Mouse (Mus musculus) hindbrain, embryonic 10.5 days (tissue): ENCODE measurements at regions not wholly inside any gene's neighbourhood (a gene's known extent, or its start where the extent isn't known, plus 50 kb on each side); places are given as distances from the start of the nearest gene placed in this dataset.

ENCODE experiments used
- DNase-seq: peaks from one replicate; pipeline ENCODE4 v3.0.0-alpha.2; 2017; ENCODE audit warnings: low spot score
- H3K27ac ChIP-seq: fragments of 300-500 bp; sonication (generic); 2 replicates; pipeline ENCODE4 v1.5.1; 2016; ENCODE audit warnings: mild to moderate bottlenecking, moderate library complexity
- H3K27me3 ChIP-seq: fragments of 300-500 bp; sonication (generic); 2 replicates; pipeline ENCODE4 v1.6.1; 2016; ENCODE audit warnings: mild to moderate bottlenecking; ENCODE audit not compliant: poor library complexity, insufficient read depth, severe bottlenecking
- H3K36me3 ChIP-seq: fragments of 300-500 bp; sonication (generic); 2 replicates; pipeline ENCODE4 v1.6.1; 2016; ENCODE audit warnings: mild to moderate bottlenecking, moderate library complexity
- H3K4me1 ChIP-seq: fragments of 300-500 bp; sonication (generic); replicated peaks from 2 replicates; pipeline ENCODE4 v1.6.1; 2016; ENCODE audit warnings: mild to moderate bottlenecking
- H3K4me3 ChIP-seq: fragments of 300-500 bp; sonication (generic); 2 replicates; pipeline ENCODE4 v1.5.1; 2016; ENCODE audit warnings: mild to moderate bottlenecking, moderate library complexity
- H3K9me3 ChIP-seq: fragments of 300-500 bp; sonication (generic); 2 replicates; pipeline ENCODE4 v1.6.1; 2016; ENCODE audit warnings: mild to moderate bottlenecking, moderate library complexity
- WGBS: fragments of 180-500 bp; shearing (Covaris S2); methylation state at CpG from one replicate; pipeline ENCODE4 v1.1.7; 2016; 5-methylcytosine and 5-hydroxymethylcytosine counted together

DNA sequence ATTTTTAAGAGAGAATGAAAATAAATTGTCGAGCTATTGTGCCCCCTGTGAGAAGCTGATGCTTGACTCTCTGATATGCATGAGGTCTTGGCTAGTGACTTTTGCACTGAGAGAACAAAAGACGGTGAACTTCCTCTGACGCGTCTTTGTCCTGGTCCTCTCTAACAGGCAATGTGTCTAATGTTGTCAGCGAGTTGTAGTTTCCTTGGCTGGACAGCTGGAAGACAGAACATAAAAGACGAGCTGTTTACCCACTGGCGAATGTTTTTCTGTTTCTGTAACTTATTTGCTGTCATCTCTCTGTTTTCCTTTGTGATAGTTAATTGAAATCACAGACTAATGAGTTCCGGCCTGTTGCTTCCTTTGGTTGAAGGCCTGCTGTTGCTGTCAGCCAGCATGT lies 208.4 kb upstream of the Tnc start:
- Histone ChIP-seq H3K9me3 (no peaks in the 10 kb centered on the region), H3K27me3 (no peaks in the 10 kb centered on the region), H3K27ac (no peak overlapping the region), H3K4me1 (peaks cover 6% of the 10 kb centered on the region; the same call in 1 of the 2 replicates), H3K4me3 (no peak overlapping the region), H3K36me3 (no peaks in the 10 kb centered on the region)
- 45% methylated on average over 8 of the region's 8 CpGs for WGBS
- DNase-seq, result no peak

DNA sequence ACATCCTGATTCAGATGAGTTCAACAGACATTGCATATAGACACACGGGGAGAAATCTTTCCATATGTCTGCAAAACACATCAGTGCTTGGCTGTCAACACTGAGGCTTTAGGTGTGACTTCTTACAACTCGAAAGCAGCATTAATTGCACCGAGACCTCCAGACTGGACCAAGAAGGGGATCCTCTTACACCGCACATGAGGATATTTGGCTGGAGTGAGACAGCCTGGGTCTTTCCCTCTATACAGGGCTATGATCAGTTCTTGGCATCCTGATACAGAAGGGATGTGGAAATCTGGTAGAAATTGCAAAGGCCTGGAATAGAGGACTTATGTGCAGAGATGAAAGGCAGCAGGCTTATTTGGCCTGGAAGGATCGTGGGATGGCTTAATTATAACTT lies 203.9 kb upstream of the Tnc start:
- H3K27ac ChIP-seq, result no peak overlapping the region
- 80% methylated on average over 5 of the region's 5 CpGs for WGBS
- DNase-seq, result no peak
- H3K27me3 ChIP-seq, result no peaks in the 10 kb centered on the region
- H3K4me3 ChIP-seq, result no peak overlapping the region
- H3K9me3 ChIP-seq, result no peaks in the 10 kb centered on the region
- peaks cover 6% of the 10 kb centered on the region; the same call in 1 of the 2 replicates for H3K4me1 ChIP-seq
- no peaks in the 10 kb centered on the region for H3K36me3 ChIP-seq

DNA sequence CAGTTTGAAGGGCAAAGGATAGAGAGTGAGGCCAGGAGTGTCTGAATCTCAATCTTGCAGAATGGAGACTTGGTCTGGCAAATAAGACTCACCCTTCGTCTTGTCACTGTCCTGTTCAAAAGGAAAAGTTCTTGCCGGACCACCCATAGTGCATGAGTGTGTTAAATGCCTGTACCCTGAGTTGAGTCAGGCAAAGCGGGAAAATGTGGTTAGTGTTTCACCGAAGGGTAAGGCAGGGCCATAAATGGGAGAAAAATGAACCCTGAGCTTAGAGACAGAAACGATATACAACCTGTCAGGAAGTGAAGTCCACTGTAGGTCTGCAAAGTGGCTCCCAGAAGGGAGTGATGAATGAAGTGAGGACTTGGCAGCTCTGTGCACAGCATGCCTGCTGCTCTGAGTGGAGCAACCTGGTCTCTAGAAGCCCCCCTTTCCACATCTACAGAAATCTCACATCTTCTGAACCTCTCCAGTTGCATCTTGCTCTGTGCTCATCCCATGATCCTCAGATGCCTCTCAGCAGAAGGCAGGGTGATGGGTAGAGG lies 191.5 kb upstream of the Tnc start:
- Histone ChIP-seq H3K4me3 (no peak overlapping the region), H3K4me1 (no peaks in the 10 kb centered on the region), H3K36me3 (no peaks in the 10 kb centered on the region), H3K27me3 (no peaks in the 10 kb centered on the region), H3K9me3 (no peaks in the 10 kb centered on the region), H3K27ac (no peak overlapping the region)
- no peak for DNase-seq
- 82% methylated on average over 5 of the region's 5 CpGs for WGBS

DNA sequence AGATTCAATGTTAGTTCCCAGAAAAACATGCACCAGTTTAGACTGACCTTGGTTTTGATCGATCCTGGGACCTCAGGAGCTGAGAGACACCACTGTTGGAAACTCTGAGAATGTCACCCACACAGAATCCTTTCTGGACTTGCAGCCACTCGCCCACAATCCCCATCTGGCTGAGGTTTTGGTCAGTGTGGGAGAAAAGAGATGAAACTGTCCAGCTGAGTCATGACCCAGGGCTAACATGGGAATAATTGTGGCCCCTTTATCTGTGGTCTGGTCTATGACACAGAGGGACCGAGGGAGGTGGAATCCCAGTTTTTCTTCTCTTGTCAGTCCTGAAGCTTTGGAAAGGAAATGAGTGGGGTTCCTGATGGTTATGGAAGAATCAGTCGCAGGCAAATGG lies 188.7 kb upstream of the Tnc start:
- Histone ChIP-seq H3K9me3 (no peaks in the 10 kb centered on the region), H3K27me3 (no peaks in the 10 kb centered on the region), H3K36me3 (no peaks in the 10 kb centered on the region), H3K27ac (no peak overlapping the region), H3K4me3 (no peak overlapping the region), H3K4me1 (no peaks in the 10 kb centered on the region)
- no peak for DNase-seq
- WGBS, result 86% methylated on average over 4 of the region's 4 CpGs

DNA sequence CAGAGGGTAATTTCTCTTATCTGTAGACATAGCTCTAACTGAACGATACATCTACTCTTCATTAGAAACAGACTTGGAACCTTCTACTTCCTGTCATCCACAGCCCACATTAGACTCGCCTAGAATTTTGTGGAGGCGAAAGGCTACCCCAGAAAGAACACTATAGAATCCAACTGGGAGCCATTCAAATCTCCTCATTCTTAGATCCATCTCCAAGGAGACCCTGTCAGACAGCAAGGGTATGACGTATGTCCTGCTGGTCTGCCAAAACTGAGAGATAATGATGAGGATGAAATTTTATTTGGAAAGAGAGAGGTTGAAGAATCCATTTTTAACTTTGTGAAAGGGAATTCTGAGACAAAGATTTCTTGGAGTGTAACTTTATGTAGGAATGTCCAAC lies 185.3 kb upstream of the Tnc start:
- Histone ChIP-seq H3K4me1 (no peaks in the 10 kb centered on the region), H3K9me3 (no peaks in the 10 kb centered on the region), H3K4me3 (no peak overlapping the region), H3K27me3 (no peaks in the 10 kb centered on the region), H3K27ac (no peak overlapping the region), H3K36me3 (no peaks in the 10 kb centered on the region)
- 44% methylated on average over 4 of the region's 4 CpGs for WGBS
- DNase-seq, result no peak

DNA sequence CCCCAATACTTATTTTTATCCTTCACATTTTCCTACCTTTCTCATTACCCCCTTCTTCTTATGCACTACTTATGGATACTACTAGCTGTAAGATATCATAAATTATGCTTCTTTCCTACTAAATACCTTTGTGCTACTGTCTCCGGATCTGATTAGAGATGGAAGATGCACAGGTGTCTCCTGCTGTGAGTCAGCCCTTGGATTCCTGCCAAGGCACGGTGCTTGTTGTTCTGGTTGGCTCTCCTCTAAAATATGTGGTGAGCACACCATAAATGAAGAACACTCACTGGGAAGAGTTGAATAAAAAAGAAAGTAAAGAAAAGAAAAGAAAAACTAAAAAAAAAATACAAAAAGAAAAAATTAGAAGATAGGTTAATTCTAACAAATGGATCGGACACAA lies 181.5 kb upstream of the Tnc start:
- no peaks in the 10 kb centered on the region for H3K27me3 ChIP-seq
- H3K4me1 ChIP-seq, result no peaks in the 10 kb centered on the region
- DNase-seq, result no peak
- H3K9me3 ChIP-seq, result no peaks in the 10 kb centered on the region
- no peaks in the 10 kb centered on the region for H3K36me3 ChIP-seq
- WGBS, result 79% methylated on average over 3 of the region's 3 CpGs
- H3K4me3 ChIP-seq, result no peak overlapping the region
- H3K27ac ChIP-seq, result no peak overlapping the region

DNA sequence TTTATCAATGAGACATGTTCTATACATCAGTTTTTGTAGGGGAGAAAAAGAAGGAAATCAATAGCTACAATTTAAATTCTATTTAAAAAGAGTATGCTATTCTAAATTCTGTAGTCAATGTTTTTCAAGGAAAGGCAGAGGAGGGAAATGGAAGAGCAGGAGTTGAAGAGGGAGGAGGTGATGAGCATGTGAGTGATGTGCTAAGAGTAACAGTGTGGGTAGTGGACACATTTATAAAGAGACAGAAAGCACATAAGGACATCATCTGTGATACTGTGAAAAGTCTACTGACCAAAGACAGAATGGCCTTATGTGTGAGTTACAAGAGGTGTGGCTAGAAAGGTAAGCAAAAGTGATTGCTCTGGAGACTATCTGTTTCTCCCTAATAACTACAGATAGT lies 179.8 kb upstream of the Tnc start:
- Histone ChIP-seq H3K36me3 (no peaks in the 10 kb centered on the region), H3K9me3 (no peaks in the 10 kb centered on the region), H3K27me3 (no peaks in the 10 kb centered on the region), H3K27ac (no peak overlapping the region), H3K4me1 (no peaks in the 10 kb centered on the region), H3K4me3 (no peak overlapping the region)
- no peak for DNase-seq

DNA sequence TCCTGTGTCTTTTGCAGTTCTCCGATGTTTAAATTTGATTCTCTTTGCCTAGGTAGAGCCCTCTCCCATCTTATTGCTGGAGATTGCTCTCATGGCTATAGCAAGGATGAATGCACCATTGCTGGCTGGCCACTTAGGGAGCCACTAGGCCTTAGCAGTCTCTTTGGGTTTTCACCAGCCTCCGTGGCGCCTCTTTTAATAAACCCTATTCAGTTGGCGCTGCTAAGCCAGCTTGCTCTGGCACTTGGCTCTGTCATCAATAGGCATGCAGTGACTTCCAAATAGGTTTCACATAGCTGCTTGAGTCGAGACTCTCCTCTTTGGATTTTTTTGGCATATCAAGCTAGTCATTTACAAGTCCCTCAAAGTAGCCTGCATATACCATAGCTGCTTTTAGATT lies 178.1 kb upstream of the Tnc start:
- Histone ChIP-seq H3K4me3 (no peak overlapping the region), H3K27me3 (no peaks in the 10 kb centered on the region), H3K4me1 (no peaks in the 10 kb centered on the region), H3K9me3 (no peaks in the 10 kb centered on the region), H3K27ac (no peak overlapping the region), H3K36me3 (no peaks in the 10 kb centered on the region)
- WGBS, result 88% methylated on average over 5 of the region's 5 CpGs
- DNase-seq, result no peak

DNA sequence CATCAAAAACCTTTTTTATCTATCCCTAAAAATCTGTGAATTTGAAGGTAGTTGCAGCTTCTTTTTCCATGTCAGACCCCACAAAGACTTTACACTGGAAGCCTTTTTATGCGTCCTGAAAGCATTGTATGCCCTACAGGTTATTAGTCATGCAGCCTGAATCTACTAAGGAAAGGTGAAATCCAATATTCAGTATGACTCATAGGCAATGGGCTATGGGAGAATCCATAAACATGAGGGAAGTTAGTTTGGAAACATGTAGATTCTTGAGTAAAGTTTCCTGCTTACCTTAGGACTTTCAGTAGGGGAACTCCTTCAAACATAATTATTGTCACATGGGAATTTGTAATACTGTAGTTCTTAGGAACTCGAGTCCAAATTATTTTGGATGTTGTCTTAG lies 173.0 kb upstream of the Tnc start:
- Histone ChIP-seq H3K4me1 (no peaks in the 10 kb centered on the region), H3K36me3 (no peaks in the 10 kb centered on the region), H3K4me3 (no peak overlapping the region), H3K9me3 (no peaks in the 10 kb centered on the region), H3K27ac (no peak overlapping the region), H3K27me3 (no peaks in the 10 kb centered on the region)
- no peak for DNase-seq
- WGBS, result 86% methylated on average over 2 of the region's 2 CpGs

DNA sequence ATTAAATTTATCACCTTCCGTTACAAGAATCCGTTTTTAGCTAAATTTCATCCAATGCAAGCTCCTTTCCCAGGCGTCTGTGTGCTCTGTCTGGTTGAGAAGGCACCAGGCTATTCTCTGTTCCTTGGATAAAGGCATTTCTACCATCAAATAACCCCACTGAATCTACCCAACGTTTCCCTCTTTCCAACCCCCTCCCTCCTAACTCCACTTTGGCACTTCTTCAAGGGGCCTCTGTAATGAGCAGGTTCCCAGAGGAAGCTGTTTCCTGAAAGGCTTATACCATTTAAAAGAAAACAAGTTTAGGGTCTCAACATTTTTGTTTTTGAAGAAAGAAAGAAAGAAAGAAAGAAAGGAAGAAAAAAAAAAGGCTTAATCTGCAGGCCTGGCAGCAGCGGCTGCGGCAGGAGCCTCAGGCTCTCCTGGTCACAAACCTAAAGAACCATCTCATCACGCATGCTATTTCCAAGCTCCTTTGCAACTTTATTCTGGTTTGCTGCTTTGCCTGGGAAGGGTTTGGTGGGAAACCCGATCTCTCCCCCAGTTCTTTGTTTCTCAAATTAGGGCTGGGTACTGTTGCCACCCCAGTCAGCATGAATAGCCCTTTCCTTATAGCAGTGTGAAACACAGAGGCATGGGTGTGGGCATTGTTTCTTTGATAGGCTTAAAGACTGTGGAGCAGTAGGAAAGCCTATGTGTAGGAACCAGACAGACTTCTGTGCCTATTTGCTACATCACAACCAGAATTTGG lies 160.5 kb upstream of the Tnc start:
- no peaks in the 10 kb centered on the region for H3K9me3 ChIP-seq
- H3K27me3 ChIP-seq, result no peaks in the 10 kb centered on the region
- WGBS, result 36% methylated on average over 8 of the region's 8 CpGs
- H3K27ac ChIP-seq, result no peak overlapping the region
- DNase-seq, result no peak
- no peaks in the 10 kb centered on the region; the same call in 1 of the 2 replicates for H3K4me1 ChIP-seq
- no peaks in the 10 kb centered on the region for H3K36me3 ChIP-seq
- no peak overlapping the region for H3K4me3 ChIP-seq

DNA sequence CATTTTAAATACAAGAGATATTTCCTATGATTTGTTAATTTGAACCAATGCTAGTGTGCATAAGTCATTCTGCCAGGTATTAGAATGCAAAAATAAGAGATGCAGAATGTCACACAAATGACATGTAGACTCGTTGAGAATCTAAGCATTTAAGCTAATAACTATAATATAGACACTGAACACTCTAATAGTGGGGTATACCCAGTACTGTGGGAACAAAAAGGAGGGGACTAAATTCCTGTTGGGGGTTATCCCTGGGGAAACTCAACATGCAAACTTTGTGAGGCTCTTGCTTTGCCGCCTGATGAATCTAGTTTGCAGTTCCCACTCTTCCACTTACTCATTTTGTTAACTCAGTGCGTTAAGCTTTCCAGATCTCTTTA lies 154.0 kb upstream of the Tnc start:
- Histone ChIP-seq H3K36me3 (no peaks in the 10 kb centered on the region), H3K27ac (no peak overlapping the region), H3K27me3 (no peaks in the 10 kb centered on the region), H3K9me3 (no peaks in the 10 kb centered on the region), H3K4me3 (no peak overlapping the region), H3K4me1 (no peaks in the 10 kb centered on the region)
- 91% methylated on average over 3 of the region's 3 CpGs for WGBS
- DNase-seq, result no peak

DNA sequence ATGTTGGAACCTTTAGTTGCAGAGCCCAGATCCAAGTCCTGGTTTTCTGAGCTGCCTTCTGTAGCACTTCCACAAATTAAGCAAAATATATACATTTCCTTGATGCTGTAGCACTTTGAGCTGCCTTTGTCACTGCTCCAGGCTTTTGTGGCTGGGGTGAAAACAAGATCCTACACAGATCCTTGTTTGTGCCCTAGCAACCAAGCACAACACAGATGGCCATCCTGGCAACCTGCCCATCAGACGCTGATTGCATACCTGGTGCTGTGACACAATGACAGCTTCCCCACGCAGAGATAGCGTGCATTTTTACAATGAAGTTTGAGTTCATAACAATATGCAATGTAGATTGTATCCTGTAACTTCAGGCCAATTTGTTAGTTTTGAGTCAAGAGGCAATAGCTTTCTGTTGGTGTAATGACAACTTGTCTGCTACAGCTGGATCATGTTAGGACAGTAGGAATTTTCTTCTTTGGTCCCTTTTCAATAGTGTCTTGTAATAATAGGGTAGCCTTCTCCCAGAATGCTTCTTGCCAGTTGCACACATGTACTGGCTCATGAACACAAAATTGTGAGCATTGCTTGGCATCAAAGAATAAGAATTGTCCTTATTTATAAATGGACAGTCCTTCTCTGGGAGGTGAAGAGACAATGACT lies 153.5 kb upstream of the Tnc start:
- DNase-seq, result no peak
- WGBS, result 87% methylated on average over 3 of the region's 3 CpGs
- no peaks in the 10 kb centered on the region for H3K36me3 ChIP-seq

DNA sequence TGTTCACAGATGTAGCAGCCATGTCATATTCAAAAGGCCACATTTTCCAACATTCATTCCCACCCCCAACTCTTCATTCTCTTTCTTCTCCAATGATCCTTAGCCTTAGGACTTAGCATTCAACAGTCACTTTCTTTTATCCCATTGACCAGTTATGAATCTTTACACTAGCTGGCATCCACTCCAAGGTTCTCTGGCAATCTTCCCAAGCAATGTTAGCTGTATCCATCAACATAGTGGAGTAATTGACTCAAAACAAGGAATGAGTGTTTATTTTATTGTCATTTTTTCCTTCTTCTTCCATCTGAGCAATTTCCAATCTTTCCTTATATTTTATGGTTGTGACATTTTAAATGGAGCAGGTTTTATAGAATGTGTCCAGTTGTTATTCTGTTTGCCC lies 138.2 kb upstream of the Tnc start:
- no peak overlapping the region for H3K4me3 ChIP-seq
- H3K4me1 ChIP-seq, result no peaks in the 10 kb centered on the region
- no peaks in the 10 kb centered on the region for H3K36me3 ChIP-seq
- H3K27me3 ChIP-seq, result no peaks in the 10 kb centered on the region
- no peak for DNase-seq
- no peak overlapping the region for H3K27ac ChIP-seq
- no peaks in the 10 kb centered on the region for H3K9me3 ChIP-seq

More for the DNA sequence above, 153.5 kb upstream of the Tnc start:
- H3K9me3 ChIP-seq, result no peaks in the 10 kb centered on the region
- no peaks in the 10 kb centered on the region for H3K4me1 ChIP-seq
- H3K27ac ChIP-seq, result no peak overlapping the region
- no peak overlapping the region for H3K4me3 ChIP-seq
- H3K27me3 ChIP-seq, result no peaks in the 10 kb centered on the region
